Mouse (Mus musculus) layer of hippocampus, adult 2 months (tissue): Measurements from ENCODE around the gene Dlgap4. TPM values are rescaled to one million over a fixed set of nuclear protein-coding genes. Genes with fewer than 3 reads are reported as not detected.

Experiments used
- DNase-seq, 2 experiments: peaks; one replicate each; pipeline ENCODE4 v3.0.0; 2022; ENCODE audit warnings: low spot score in 2 of 2
- H3K27ac ChIP-seq: fragments of 200-600 bp; 2 replicates; pipeline ENCODE4 v1.8.1; 2022
- H3K4me3 ChIP-seq: fragments of 200-600 bp; 2 replicates; pipeline ENCODE4 v1.8.1; 2022; ENCODE audit warnings: mild to moderate bottlenecking
- CTCF ChIP-seq: fragments of 200-600 bp; conservative IDR thresholded peaks from 2 replicates; pipeline ENCODE4 v1.8.1; 2022; ENCODE audit warnings: antibody characterized with exemption, mild to moderate bottlenecking, moderate library complexity
- total RNA-seq, 2 experiments: library from RNA; stranded (reverse); gene quantifications; 2 replicates each; pipeline ENCODE4 v1.2.3; 2021

The Dlgap4 gene
- total RNA-seq, 2 experiments from 2014 or later, result 194 to 198 TPM

DNA sequence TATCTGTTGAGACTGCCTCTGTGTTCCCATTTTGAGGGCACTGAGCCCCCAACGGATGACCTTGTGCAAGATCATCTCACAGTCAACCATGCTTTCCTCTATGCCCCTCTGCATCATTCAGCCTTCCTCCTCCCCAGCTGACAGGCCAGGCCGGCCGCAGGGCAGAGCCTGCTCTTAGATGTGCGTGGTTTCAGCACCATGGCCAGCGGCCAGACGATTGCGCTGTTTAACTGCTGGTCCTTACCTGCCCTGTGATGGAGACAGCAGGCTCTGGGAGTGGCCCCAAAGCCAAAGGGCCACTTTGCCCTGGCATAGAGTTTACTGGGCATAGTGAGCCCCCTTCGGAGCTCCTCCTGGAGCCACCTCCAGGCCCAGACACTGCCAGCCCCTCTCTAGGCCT, 39.3 kb downstream of the Dlgap4 start:
- no peak for TF ChIP-seq CTCF
- no peak for DNase-seq
- no peak overlapping the region for H3K4me3 ChIP-seq
- H3K27ac ChIP-seq, result peak overlapping the region; percentile 80; the same call in 1 of the 2 replicates

DNA sequence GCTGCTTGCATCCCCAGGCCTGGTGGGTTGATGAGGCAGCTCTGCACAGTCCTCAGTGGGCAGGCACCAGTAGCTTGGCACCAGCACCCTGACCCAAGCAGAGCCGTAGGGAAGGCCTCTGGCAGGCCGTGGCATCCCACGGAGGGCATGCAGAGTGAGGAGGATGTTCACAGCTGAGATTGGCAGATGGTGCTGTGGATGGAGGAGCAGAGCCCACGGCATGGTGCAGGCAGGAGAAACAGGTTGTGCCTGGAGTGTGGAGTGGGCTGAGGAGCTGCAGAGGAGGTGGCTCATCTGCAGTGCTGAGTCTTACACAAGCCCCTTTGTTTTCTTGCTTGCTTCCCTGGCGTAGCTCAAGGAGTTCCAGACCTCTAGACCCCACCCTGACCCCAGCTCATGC, 40.6 kb downstream of the Dlgap4 start:
- peak overlapping the region; percentile 80 for H3K27ac ChIP-seq
- peak; percentile 35 to 45 for DNase-seq
- H3K4me3 ChIP-seq, result no peak overlapping the region
- no peak for TF ChIP-seq CTCF

DNA sequence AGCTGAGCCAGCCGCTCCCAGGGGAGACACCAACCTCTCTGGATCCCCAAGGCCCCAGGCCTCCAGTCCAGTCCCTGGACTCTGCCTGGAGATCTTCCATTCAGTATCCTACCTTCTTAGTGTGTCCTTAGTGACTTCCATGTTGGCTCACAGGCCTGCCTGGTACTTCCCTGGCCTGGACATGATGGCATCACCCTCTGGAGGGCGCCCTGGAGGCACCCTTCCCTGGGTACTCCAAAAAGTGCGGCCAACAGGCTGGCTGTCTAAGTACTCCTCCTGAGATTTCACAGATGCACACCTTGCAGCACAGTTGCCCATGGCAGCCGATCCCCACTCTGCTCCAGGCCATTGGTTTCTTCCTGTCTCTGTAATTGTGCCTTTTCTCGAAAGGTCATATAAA, 42.1 kb downstream of the Dlgap4 start:
- Histone ChIP-seq H3K4me3 (no peak overlapping the region), H3K27ac (peak overlapping the region; percentile 80; the same call in 1 of the 2 replicates)
- peak; percentile 53 for TF ChIP-seq CTCF
- DNase-seq, result no peak

- no peak for TF ChIP-seq CTCF
- Histone ChIP-seq H3K27ac (no peak overlapping the region), H3K4me3 (no peak overlapping the region)
- no peak for DNase-seq
These were observed 44.0 kb downstream of the Dlgap4 start for GRCm38 (mm10) chr2:156657522-156657921.

DNA sequence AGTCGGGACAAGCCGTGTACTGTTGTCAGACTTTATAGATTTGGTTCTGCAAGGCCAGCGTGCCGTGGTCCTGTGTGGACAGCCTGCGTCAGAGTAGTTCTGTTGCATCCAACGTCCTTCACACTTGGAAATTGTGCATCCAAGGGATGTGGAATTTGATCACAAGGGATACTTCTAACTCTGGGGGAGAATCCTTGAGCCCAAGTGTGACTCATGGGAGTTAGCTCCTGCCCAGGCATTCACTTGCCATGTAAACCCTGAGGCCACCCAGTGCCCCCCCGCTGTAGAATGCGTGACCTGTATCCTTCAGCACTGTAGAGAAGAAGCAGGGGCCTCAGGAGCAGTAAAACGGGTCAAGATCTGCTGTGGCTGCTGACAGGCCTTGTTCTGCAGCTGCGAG, 44.7 kb downstream of the Dlgap4 start:
- Histone ChIP-seq H3K4me3 (no peak overlapping the region), H3K27ac (peak overlapping the region; percentile 28; the same call in 1 of the 2 replicates)
- no peak for DNase-seq
- no peak for TF ChIP-seq CTCF

DNA sequence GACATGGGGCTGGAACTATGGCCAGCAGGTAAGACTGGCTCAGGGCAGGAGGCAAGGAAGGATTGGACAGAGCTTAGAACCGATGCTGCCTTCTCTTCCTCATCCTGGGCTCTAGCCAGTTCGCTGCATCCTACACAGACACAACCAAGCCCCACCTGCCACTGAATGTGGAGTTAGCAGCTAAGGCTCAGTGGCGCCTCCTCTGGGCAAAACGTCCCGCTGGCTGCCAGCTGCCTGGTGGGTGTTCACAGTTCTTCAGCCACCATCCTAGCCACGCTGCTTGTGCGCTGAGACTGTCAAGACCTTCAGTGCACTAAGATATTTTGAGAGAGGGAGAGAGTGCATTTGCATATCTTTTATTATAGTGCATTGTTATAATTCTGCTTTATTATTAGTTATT, 45.2 kb downstream of the Dlgap4 start:
- H3K27ac ChIP-seq, result peak overlapping the region; percentile 28; the same call in 1 of the 2 replicates
- peak; percentile 79 for TF ChIP-seq CTCF
- peak; percentile 63 to 67 for DNase-seq
- H3K4me3 ChIP-seq, result no peak overlapping the region

GRCm38 (mm10) chr2:156659981-156660380, 46.5 kb downstream of the Dlgap4 start:
- no peak overlapping the region for H3K4me3 ChIP-seq
- no peak overlapping the region for H3K27ac ChIP-seq
- no peak for TF ChIP-seq CTCF
- no peak for DNase-seq

DNA sequence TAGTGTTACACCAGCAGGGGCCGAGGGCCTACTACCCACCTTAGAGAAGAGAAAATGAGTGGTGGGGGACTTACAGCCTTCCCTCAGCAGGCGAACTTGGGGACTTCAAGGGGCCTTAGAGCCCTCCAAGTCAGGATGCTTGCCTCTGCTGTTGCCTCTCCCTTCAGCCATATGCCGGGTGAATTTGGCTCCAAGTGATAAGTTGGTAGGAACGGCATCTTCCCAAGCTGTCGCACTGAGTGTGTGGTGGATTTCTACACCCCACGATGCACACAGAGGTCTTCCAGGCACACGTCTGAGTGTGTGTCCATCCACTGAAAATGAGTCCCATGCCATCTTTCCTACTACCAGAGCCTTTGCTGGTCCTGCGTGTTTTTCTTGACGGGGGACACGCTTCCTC, 49.7 kb downstream of the Dlgap4 start:
- no peak for TF ChIP-seq CTCF
- DNase-seq, result no peak
- Histone ChIP-seq H3K27ac (0 out of 2 replicates have a peak overlapping the region, but pooled peaks have one; percentile 43), H3K4me3 (no peak overlapping the region)

- peak in 1 of 2 experiments; percentile 34 for DNase-seq
These were observed 50.9 kb downstream of the Dlgap4 start for GRCm38 (mm10) chr2:156664407-156664806.

DNA sequence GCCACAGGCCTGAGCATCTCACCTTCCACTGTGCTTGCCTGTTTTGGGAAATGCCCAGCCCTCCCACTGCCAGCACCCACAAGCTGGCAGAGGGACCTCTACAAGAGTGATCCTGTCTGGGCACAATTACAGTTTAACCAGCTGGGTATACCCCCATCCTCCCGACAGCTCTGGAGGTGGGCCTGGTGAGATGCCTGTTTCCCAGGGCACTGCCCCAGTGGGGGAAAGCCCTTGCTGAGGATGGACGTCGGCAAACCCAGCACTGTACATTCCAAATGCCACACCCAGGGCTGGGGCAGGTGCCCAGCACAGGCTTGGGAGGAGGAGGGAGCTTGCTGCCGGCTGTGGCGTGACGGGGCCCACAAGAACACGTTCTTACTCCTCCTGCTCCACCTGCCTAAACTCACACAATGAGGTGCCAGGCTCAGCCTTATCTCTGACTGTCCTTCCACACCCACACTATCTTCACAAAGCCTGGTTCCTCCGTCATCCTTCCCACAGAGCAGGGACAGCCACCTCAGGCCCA, 51.6 kb downstream of the Dlgap4 start:
- TF ChIP-seq CTCF, result no peak
- peak in 1 of 2 experiments; percentile 26 for DNase-seq
- H3K4me3 ChIP-seq, result no peak overlapping the region
- H3K27ac ChIP-seq, result peak overlapping the region; percentile 43

More at GRCm38 (mm10) chr2:156664407-156664806, 50.9 kb downstream of the Dlgap4 start:
- Histone ChIP-seq H3K4me3 (no peak overlapping the region), H3K27ac (peak overlapping the region; percentile 43)
- no peak for TF ChIP-seq CTCF

DNA sequence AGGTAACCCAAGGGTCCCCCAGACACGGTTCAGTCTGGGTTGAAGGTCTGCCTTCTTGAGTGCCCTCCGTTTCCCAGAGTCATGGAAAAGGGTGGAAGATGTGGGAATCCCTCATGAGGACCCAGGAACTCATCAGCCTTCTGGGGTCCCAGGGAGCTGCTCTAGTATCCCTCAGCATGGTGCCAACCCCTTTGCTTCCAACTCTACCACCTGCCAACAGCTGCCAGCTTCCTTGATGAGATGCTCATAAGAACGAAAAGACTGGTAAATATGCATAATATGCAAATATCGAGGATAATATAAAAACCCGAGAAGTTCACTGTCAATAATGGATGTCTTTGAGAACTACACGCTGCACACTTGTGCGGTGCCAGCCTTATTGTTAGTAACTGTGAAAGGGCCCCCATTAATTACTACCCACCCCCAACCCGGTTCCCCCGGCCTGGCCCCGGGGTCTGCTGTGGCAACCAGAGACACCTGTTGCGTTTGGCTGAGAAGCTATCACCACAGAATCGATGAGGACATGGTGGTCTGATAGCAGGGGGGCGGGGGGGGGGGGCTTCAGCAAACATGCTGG, 52.2 kb downstream of the Dlgap4 start:
- DNase-seq, result no peak
- H3K27ac ChIP-seq, result peak overlapping the region; percentile 59
- TF ChIP-seq CTCF, result no peak
- no peak overlapping the region for H3K4me3 ChIP-seq

DNA sequence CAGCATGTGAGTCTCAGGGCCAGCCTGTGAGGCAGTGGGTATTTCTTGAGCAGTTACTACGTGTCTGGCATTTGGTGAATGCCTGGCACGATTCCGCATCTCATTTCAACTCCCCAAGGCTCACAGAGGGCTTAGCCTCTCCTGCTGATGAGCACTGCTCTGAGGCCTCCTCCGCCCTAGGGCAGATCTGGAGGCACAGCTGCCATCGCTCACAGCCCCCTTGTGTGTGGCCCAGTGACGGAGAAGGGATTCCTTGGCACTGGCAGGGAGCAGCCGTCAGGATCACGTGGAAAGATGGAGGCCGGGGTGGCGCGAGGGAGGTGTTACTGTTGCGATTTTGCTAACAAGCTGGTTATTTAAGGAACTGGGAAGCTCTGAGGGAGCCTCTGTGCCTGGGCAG, 52.7 kb downstream of the Dlgap4 start:
- peak; percentile 84 to 88 for DNase-seq
- H3K27ac ChIP-seq, result peak overlapping the region; percentile 59
- no peak for TF ChIP-seq CTCF

GRCm38 (mm10) chr2:156667290-156667689, 53.8 kb downstream of the Dlgap4 start:
- DNase-seq, result no peak
- TF ChIP-seq CTCF, result no peak
- no peak overlapping the region for H3K4me3 ChIP-seq
- H3K27ac ChIP-seq, result no peak overlapping the region; the same call in 1 of the 2 replicates

More for the DNA sequence above, 52.7 kb downstream of the Dlgap4 start:
- H3K4me3 ChIP-seq, result no peak overlapping the region

- Histone ChIP-seq H3K4me3 (no peak overlapping the region), H3K27ac (no peak overlapping the region)
- DNase-seq, result no peak
- no peak for TF ChIP-seq CTCF
These were observed 55.1 kb downstream of the Dlgap4 start for GRCm38 (mm10) chr2:156668625-156669024.
